Mouse (Mus musculus): ENCODE results near the gene Mrrf. TPM values are rescaled to one million over a fixed set of nuclear protein-coding genes. Genes with fewer than 3 reads are reported as not detected.

Mrrf gene
- total and polyA plus RNA-seq, 3 experiments: 1.8 to 57.9 (median 55.2) TPM

DNA sequence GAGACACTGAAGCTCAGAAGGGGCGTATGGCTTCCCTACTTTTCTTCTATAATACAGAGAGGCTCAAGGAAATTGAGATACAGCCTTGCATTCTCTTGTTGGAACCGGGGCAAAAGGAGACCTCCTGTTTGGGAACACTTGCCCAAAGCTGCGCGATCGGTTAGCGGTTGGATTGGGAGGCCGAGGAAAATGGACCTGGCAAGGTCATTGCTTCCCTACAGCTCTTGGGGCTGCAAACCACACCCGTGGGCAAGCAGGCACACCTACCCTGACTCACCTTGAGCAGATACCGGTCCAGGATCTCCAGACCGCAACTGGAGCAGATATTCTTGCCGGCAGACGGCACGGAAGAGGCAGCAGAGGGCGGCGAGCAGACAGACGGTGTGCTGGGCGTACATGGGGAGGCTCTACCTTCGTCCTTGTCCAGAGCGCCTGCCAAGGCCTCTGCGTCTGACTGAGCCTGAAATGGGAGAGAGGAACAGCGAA is 33.1 kb upstream of the Mrrf start:
- peaks cover 64% of the 10 kb centered on the region for H3K27me3 ChIP-seq (ENCODE audit: insufficient read depth, low read length)
- H3K36me3 ChIP-seq (replicated peaks): no peaks in the 10 kb centered on the region
- DNase-seq (ENCODE audit: low spot score) (no peak), ATAC-seq (ENCODE audit: extremely low read depth, insufficient number of reproducible peaks, low FRiP score, poor library complexity, severe bottlenecking) (no peak)
- H3K9me3 ChIP-seq (replicated peaks): no peaks in the 10 kb centered on the region
- no peaks in the 10 kb centered on the region for H3K4me1 ChIP-seq (ENCODE audit: insufficient read depth, low read depth, low read length)
- H3K4me3 ChIP-seq (ENCODE audit: low read depth, low read length): no peak overlapping the region
- TF ChIP-seq GATA1 (IDR thresholded peaks at IDR 0.05; ENCODE audit: borderline replicate concordance, low read length): no peak

DNA sequence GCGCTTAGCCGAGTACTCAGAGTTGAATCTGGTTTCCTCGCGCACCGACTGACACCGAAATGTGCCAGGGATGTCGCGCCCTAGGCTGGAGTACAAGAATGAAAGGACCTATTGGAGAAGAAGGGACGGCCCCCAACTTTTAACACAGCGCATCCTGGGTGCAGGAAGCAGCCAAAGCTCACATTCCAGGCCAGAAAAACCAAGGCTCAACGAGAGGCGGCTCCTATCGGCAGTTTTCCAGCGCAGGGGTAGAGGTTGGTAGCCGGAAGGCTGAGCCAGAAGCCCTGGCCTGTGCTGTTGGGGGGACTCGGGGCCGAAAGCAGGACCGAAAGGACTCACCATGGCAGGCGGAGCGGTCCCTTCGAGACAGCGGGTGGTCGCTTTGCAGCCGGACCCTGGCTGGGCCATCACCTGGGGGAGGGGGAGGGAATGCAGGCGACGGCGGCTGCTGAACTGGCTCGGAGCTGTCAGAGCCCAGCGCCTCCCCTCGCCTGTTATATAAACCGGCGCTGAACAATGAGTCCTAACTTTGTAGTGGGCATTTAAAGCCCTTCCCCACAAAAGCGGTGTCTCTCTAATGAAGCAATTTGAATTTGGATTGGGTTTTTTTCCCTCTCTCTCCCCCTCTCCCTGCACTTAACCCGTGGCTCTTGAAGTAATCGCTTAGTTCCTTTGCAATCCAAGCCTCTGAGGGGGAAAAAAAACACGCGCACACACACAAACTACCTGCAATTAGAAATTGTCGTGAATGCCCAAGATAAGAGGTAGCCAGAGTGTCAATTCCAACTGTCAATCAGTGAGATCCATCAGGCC is 32.4 kb upstream of the Mrrf start:
- H3K36me3 ChIP-seq (replicated peaks): no peaks in the 10 kb centered on the region
- H3K4me1 ChIP-seq (ENCODE audit: insufficient read depth, low read depth, low read length): no peaks in the 10 kb centered on the region
- no peak overlapping the region for H3K4me3 ChIP-seq (ENCODE audit: low read depth, low read length)
- DNase-seq (ENCODE audit: low spot score) (no peak), ATAC-seq (ENCODE audit: extremely low read depth, insufficient number of reproducible peaks, low FRiP score, poor library complexity, severe bottlenecking) (no peak)
- H3K27me3 ChIP-seq (ENCODE audit: insufficient read depth, low read length): peaks cover 59% of the 10 kb centered on the region
- H3K9me3 ChIP-seq (replicated peaks): no peaks in the 10 kb centered on the region
- TF ChIP-seq GATA1 (IDR thresholded peaks at IDR 0.05; ENCODE audit: borderline replicate concordance, low read length) (no peak), CTCF (IDR thresholded peaks at IDR 0.05; ENCODE audit: low read depth, low read length) (no peak), POLR2AphosphoS5 (IDR thresholded peaks at IDR 0.05; ENCODE audit: insufficient replicate concordance, low read depth, low read length) (no peak), GATA2 (IDR thresholded peaks at IDR 0.05; ENCODE audit: borderline replicate concordance, low read depth, low read length) (no peak)

DNA sequence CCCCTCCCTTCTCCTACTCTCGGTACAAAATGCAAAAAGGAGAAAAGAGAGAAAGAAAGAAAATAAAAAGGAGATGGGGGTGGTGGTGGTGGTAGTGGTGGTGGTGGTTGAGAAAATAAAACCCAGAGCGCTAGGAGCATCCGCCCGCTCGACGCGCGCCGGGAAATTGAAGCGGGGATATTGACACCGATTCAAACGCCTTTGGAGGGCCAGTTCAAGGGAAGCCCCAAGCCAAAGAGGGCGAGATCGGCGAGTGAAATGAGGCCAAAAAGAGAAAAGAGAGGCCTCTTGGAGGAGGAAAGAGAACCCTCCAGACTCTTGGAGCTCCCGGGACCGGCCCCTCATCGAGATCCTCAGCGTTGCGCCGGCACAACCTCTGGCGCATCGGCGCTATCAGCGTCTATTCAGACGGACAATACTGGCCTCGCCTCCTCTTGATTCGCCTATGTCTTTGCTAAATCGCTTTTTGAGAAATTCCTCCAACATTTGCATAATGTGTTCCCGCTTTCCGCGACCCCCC is 31.7 kb upstream of the Mrrf start:
- no peak for TF ChIP-seq TAL1 (conservative IDR thresholded peaks at IDR 0.05; ENCODE audit: low read depth, low read length)
- TF ChIP-seq CTCF (IDR thresholded peaks at IDR 0.05; ENCODE audit: low read depth, low read length): no peak
- ATAC-seq (ENCODE audit: extremely low read depth, insufficient number of reproducible peaks, low FRiP score, poor library complexity, severe bottlenecking) (no peak), DNase-seq (ENCODE audit: low spot score) (no peak)
- H3K27me3 ChIP-seq (ENCODE audit: insufficient read depth, low read length): peaks cover 56% of the 10 kb centered on the region
- H3K4me1 ChIP-seq (ENCODE audit: insufficient read depth, low read depth, low read length): no peaks in the 10 kb centered on the region
- no peak overlapping the region for H3K4me3 ChIP-seq (ENCODE audit: low read depth, low read length)
- H3K36me3 ChIP-seq (replicated peaks): no peaks in the 10 kb centered on the region
- no peaks in the 10 kb centered on the region for H3K9me3 ChIP-seq (replicated peaks)

DNA sequence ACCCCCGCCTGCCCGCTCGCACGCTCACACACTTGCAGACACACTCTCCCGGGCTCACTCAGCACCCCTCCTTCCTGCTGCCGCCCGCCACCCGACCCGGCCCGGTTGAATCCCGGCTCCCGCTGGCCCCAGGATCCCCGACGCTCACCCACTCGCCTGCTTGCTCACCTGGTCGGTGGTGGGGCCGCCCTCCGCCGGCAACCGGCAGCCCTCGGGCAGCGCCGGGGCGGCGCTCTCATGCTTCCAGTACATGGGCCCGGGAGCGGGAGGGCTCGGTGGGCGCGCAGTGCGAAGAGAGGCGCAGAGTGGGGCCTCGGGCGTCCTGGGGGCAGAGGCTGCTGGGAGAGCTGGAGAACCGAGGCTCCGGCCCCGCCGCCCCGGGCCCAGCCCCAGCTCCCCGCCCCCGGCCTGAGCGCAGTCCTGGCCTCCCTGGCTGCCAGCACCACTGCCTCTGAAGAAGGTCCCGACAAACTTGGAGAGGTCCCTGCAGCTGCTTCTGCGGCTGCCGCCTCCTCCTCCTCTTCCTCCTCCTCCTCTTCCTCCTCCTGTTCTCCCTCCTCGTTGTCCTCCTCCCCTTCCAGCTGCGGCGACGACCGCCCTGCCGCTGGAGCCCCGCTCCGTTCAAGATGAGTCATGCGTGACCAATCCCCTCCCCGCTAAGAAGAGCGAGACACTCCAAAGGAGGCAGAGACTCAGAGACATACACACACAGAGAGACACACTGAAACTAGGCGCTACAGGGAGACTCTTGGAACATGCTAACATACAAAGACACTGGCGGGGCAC is 31.0 kb upstream of the Mrrf start, which contains the start of gene Lhx6:
Gene Lhx6 (minus strand): TSS at position 453 of the 786 bp plus-strand sequence.
- Histone ChIP-seq H3K9me3 (replicated peaks) (no peaks in the 10 kb centered on the region), H3K36me3 (replicated peaks) (no peaks in the 10 kb centered on the region), H3K27me3 (ENCODE audit: insufficient read depth, low read length) (peaks cover 55% of the 10 kb centered on the region), H3K4me1 (ENCODE audit: insufficient read depth, low read depth, low read length) (no peaks in the 10 kb centered on the region), H3K4me3 (ENCODE audit: low read depth, low read length) (no peak within 1 kb of the TSS)
- ATAC-seq (ENCODE audit: extremely low read depth, insufficient number of reproducible peaks, low FRiP score, poor library complexity, severe bottlenecking) (no peak), DNase-seq (ENCODE audit: low spot score) (no peak)
- no peak for TF ChIP-seq POLR2AphosphoS5 (IDR thresholded peaks at IDR 0.05; ENCODE audit: insufficient replicate concordance, low read depth, low read length)
- no peak for TF ChIP-seq GATA1 (IDR thresholded peaks at IDR 0.05; ENCODE audit: borderline replicate concordance, low read length)
- TF ChIP-seq CTCF (IDR thresholded peaks at IDR 0.05; ENCODE audit: low read depth, low read length): no peak
- TF ChIP-seq GATA2 (IDR thresholded peaks at IDR 0.05; ENCODE audit: borderline replicate concordance, low read depth, low read length): no peak
- TF ChIP-seq TAL1 (conservative IDR thresholded peaks at IDR 0.05; ENCODE audit: low read depth, low read length): no peak

DNA sequence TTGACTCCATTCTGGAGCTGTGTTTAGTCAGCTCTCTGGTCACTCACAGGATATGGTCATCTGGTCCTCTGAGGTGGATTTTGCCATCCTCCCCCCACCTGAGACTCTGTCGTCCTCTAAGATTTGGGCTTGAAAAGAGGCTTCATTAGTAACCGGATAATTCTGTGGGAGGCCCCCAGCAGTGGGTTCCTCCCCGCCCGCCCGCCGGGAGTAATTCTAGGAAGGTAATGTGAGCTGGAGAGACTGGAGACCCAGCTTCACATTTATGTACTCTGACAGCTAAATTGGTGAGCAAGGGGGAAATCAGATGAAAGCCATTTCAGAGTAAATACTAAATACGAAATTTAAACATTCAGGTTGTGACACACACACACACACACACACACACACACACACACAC is 27.6 kb upstream of the Mrrf start:
- Histone ChIP-seq H3K36me3 (replicated peaks) (no peaks in the 10 kb centered on the region), H3K4me1 (ENCODE audit: insufficient read depth, low read depth, low read length) (no peaks in the 10 kb centered on the region), H3K27me3 (ENCODE audit: insufficient read depth, low read length) (peaks cover 29% of the 10 kb centered on the region), H3K9me3 (replicated peaks) (no peaks in the 10 kb centered on the region), H3K4me3 (ENCODE audit: low read depth, low read length) (no peak overlapping the region)
- DNase-seq (ENCODE audit: low spot score): no peak
- TF ChIP-seq POLR2AphosphoS5 (IDR thresholded peaks at IDR 0.05; ENCODE audit: insufficient replicate concordance, low read depth, low read length) (no peak), CTCF (IDR thresholded peaks at IDR 0.05; ENCODE audit: low read depth, low read length) (no peak), GATA1 (IDR thresholded peaks at IDR 0.05; ENCODE audit: borderline replicate concordance, low read length) (no peak), GATA2 (IDR thresholded peaks at IDR 0.05; ENCODE audit: borderline replicate concordance, low read depth, low read length) (no peak), TAL1 (conservative IDR thresholded peaks at IDR 0.05; ENCODE audit: low read depth, low read length) (no peak)
- ATAC-seq (ENCODE audit: extremely low read depth, insufficient number of reproducible peaks, low FRiP score, poor library complexity, severe bottlenecking): no peak

DNA sequence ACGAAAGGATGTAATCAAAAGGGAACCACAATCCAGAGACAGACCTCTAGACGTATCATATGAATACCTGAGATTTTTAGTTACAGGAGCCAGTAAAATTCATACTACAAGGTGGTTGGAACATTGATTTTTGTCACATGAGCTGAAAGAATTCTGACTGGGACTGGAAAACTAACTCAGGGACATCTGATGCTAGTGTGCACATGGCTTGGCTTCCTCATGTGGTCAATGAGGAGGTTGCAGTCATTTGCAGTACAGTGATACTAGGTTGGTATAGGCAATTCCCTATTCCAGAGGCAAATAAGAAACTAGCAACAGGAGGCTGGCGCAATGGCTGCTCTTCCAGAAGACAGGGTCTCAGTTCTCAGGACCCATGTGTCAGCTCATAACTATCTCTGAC is 23.6 kb upstream of the Mrrf start:
- ATAC-seq (ENCODE audit: extremely low read depth, insufficient number of reproducible peaks, low FRiP score, poor library complexity, severe bottlenecking) (no peak), DNase-seq (ENCODE audit: low spot score) (no peak)
- H3K36me3 ChIP-seq (replicated peaks): peaks cover 20% of the 10 kb centered on the region
- H3K27me3 ChIP-seq (ENCODE audit: insufficient read depth, low read length): peaks cover 5% of the 10 kb centered on the region
- no peak for TF ChIP-seq POLR2AphosphoS5 (IDR thresholded peaks at IDR 0.05; ENCODE audit: insufficient replicate concordance, low read depth, low read length)
- no peak for TF ChIP-seq GATA1 (IDR thresholded peaks at IDR 0.05; ENCODE audit: borderline replicate concordance, low read length)
- TF ChIP-seq GATA2 (IDR thresholded peaks at IDR 0.05; ENCODE audit: borderline replicate concordance, low read depth, low read length): no peak
- no peak for TF ChIP-seq CTCF (IDR thresholded peaks at IDR 0.05; ENCODE audit: low read depth, low read length)
- H3K4me3 ChIP-seq (ENCODE audit: low read depth, low read length): no peak overlapping the region
- H3K4me1 ChIP-seq (ENCODE audit: insufficient read depth, low read depth, low read length): no peaks in the 10 kb centered on the region
- H3K9me3 ChIP-seq (replicated peaks): no peaks in the 10 kb centered on the region

Measured in G1E (cell line).